Mouse (Mus musculus) cerebellum, postnatal 36 days (tissue): ENCODE data around the gene Camk1g.

Experiments
- DNase-seq, 2 experiments: peaks; one replicate each; pipeline ENCODE4 v3.0.0; 2021 to 2022; ENCODE audit warnings: mixed read lengths in 2 of 2

The Camk1g gene

DNA sequence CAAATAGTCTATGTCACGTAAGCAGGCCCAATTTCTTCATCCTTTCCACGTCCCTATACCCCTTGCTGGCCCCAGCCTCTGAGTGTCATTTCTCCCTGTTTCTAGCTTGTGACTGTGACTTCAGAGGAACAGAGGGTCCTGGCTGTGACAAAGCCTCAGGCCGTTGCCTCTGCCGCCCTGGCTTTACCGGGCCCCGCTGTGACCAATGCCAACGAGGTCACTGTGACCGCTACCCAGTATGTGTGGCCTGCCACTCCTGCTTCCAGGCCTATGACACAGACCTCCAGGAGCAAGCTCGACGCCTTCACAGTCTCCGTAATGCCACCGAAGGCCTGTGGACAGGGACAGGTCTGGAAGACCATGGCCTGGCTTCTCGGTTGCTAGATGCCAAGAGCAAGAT is 38.1 kb downstream of the Camk1g start:
- DNase-seq, result no peak

GRCm38 (mm10) chr1:193330626-193331025 is 39.5 kb downstream of the Camk1g start:
- DNase-seq, result no peak

DNA sequence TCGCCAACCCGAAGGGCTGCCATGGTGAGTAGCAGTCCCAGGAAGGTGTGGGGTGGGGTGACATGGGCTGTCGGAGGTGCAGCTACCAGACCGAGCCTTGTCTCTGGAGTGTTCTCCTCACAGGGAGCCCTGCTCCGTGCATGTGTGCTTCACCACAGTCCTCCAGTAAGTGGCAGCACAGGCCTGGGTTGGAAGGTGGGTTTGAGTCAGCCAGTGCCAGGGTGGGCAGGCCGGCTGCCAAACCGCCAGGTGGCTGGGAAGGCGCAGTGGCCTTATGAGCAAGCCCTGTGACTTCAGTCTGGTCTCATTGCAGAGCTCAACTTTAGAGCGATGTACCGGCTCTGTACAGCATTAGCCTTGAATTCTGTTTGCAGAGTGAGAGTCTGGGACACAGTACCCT is 39.9 kb downstream of the Camk1g start:
- DNase-seq, result peak; percentile 99 to 100

- DNase-seq, result no peak
Measured at GRCm38 (mm10) chr1:193329557-193329956, 40.5 kb downstream of the Camk1g start.

DNA sequence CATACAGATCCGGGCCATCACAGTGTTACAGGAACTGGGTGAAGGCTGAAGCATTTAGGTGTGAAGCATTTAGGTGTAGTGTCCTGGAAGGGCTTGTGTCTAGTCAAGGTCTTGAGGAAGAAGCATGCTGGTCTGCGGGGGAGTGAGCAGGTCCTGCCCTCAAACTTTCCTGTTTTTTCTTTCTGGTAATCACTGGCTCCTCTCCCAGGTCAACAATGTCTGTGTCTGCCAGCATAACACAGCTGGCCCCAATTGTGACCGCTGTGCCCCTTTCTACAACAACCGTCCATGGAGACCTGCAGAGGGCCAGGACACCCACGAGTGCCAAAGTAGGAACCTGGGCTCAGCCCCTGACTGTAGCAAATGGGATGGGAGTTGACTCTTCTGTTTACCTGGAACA is 42.4 kb downstream of the Camk1g start:
- DNase-seq, result no peak

DNA sequence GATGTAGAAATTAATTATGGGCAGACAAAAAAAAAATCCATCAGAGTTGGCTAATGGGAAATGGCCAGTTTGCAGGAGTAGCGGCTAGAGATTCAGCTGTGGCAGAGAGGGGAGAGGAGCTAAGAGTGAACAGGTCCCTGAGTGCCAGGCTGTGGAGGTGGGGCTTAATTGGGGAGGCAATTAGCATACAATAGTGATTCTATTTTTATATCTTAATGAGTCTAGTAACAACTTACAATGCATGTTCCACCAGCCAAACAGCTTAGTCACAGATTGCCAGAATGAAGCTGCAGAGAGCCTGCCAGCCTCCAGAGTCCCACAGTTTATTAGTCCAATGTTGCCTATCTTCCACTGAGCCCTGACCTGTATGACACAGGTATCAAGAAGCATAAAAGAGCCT is 42.9 kb downstream of the Camk1g start:
- DNase-seq, result no peak

- no peak for DNase-seq
Measured at GRCm38 (mm10) chr1:193326456-193327145, 43.5 kb downstream of the Camk1g start.

- no peak for DNase-seq
Measured at GRCm38 (mm10) chr1:193325891-193326290, 44.2 kb downstream of the Camk1g start.

GRCm38 (mm10) chr1:193324224-193324623 is 45.9 kb downstream of the Camk1g start:
- DNase-seq, result peak in 1 of 2 experiments; percentile 65

DNA sequence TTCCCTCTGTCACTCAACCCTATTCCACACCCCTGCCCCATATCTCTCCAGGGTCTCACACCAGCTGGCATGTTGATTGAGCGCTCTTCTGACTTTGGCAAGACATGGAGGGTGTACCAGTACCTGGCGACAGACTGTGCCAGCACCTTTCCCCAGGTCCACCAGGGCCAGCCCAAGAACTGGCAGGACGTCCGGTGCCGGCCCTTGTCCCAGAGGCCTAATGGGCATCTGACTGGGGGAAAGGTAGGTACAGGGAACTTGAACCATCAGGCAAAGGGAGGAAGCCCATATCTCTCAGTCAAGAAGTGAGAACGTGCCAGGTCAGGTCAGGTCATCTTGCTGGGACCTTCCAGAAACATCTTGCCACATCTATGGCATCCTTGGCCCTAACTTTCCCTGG is 46.4 kb downstream of the Camk1g start:
- DNase-seq, result no peak

DNA sequence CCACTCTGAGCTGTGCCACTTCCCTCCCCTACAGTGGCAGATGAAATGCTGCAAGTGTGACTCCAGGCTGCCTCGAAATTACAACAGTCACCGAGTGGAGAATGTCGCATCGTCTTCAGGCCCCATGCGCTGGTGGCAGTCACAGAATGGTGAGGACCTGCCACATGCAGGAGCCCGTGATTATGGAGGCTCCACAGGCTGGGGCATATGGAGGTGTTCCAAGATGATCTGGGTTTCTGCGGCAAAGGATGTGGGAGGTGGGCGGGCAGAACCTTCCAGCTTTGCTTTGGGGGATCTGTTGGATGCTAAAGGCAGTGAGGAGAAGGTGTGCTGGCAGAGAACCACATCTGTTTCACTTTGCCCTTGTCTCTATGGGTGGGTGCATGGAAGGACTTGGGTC is 49.7 kb downstream of the Camk1g start:
- DNase-seq, result no peak

GRCm38 (mm10) chr1:193319721-193320120 is 50.4 kb downstream of the Camk1g start:
- no peak for DNase-seq

GRCm38 (mm10) chr1:193317159-193317559 is 52.9 kb downstream of the Camk1g start:
- peak; percentile 69 to 73 for DNase-seq

GRCm38 (mm10) chr1:193316358-193316750 is 53.7 kb downstream of the Camk1g start:
- no peak for DNase-seq

DNA sequence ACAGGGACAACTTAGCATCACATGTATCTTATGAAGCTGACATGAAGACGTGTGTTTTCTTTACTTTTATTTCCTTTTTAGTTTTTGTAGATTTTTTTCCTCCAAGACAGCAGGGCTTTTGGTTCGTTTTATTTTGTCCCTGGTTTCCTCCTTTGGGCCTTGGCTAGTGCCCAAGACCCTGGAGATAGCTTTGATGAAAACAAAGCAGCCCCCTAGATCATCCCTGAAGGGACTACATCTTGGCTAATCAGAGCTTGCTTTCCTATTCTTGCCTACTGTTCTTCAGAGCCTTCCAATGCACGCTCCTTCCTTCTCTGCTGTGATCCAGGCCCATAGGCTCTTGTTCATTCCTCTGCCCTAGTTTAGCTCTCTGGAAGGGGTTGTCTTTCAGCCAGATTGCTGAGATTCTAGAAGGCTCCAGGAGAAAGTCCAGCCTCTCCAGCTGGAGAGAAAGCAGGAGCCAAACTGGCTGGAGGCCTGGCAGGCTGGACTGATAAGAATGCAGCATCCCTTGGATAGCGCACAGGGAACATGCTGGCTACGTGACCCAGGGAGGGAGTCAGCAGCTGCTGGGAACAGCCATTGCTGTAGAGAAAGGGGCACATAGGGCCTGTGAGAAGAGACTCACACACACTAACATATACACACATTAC is 54.3 kb downstream of the Camk1g start:
- peak; percentile 84 to 85 for DNase-seq

DNA sequence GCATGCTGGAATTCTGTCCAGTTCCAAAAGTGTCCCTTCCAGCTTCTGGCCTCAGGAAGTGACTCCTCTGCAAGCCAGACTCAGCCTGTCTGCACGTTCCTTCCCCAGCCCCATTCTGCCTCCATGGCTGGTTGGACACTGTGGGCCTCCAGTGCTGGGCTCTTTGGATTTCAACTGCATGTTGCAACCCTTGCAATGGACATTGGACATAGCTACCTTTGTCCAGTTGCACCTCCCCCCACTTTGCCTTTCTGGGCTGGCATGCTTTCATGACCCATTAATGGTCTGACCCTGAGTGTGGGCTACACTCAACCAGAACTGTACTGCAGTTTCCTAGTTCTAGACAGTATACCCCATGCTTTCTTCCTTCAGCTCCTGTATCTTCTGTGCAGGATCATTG is 58.5 kb downstream of the Camk1g start:
- no peak for DNase-seq

GRCm38 (mm10) chr1:193310519-193311085 is 59.5 kb downstream of the Camk1g start:
- DNase-seq, result no peak

GRCm38 (mm10) chr1:193309785-193310518 is 60.1 kb downstream of the Camk1g start:
- no peak for DNase-seq

GRCm38 (mm10) chr1:193306832-193307231 is 63.3 kb downstream of the Camk1g start:
- no peak for DNase-seq

GRCm38 (mm10) chr1:193305386-193305785 is 64.7 kb downstream of the Camk1g start:
- DNase-seq, result peak; percentile 71 to 73

- DNase-seq, result no peak
Measured at GRCm38 (mm10) chr1:193303096-193303495, 67.0 kb downstream of the Camk1g start.

DNA sequence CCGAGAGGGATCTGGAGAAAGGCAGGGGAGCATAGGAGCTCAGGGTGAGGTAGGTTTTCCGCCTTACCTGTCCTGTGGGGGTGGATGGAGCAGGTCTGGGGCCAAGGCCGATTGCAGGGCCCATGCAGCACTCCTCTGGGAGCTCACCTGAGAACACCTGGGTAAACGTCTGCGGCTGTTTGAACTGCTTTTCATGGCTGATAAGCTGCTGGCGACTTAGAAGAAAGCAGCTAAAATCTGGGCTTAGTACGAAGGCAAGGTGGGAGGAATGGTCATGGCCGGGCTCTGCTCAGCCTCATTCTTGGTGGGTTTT is 68.0 kb downstream of the Camk1g start:
- DNase-seq, result no peak

DNA sequence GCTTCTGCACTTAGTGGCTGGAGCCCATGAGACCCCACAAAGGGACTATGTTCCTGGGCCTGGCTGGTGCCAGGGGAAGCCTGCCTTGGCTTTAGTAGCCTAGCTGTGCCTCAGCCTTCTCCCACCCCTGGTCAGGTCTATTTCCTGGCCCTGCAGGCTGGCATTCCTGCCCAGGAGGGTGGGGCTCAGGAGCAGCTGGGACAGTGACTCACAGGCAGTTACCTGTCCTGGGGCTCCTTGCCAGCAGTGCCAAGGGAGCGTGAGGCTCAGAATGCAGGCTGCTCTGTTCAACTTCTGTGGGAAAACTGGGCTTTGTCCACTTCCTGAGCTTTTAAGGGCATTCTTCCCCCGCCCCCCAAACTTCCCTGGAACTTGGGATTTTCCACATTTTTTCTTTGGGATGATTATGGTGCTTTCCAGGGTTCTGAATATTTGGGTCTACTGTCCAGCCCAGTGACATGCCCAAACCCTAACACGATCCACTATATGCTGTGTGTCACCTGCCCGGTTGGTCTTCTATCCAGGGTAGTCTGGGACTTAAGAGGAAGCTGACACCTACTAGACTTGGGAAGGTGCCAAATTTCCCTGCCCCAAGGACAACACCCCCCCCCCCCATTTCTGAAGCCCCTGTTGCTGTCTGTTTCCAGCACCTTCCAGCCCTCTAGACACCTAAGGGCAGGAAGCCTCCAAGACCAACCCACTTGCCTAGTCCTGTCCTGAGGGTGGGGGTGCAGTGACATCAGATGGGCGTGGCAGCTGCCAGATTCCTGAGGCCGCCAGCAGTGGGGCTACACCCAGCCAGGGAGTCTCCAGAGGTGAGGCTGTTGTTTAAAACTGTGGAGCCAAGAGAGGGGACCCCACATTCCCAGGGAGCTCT is 68.6 kb downstream of the Camk1g start:
- peak; percentile 52 to 65 for DNase-seq
